Mouse (Mus musculus) spleen, postnatal 14 days (tissue): ENCODE measurements around the gene Sae1.

Experiments
- DNase-seq, 2 experiments: peaks; one replicate each; pipeline ENCODE4 v3.0.0; 2021 to 2022; ENCODE audit warnings: low spot score in 2 of 2

The Sae1 gene

GRCm38 (mm10) chr7:16387160-16388041, at the start of gene Sae1:
TSS of gene Sae1 (minus strand) at chr7:16387806.
- DNase-seq, result peak; percentile 91 to 93

- DNase-seq, result no peak
Measured at GRCm38 (mm10) chr7:16435088-16435487, 47.5 kb upstream of the Sae1 start.

GRCm38 (mm10) chr7:16433352-16433971, 45.9 kb upstream of the Sae1 start:
- DNase-seq, result no peak

GRCm38 (mm10) chr7:16426129-16426729, 38.6 kb upstream of the Sae1 start:
- peak; percentile 68 to 79 for DNase-seq

- DNase-seq, result no peak
Measured at GRCm38 (mm10) chr7:16425721-16426120, 38.1 kb upstream of the Sae1 start.

GRCm38 (mm10) chr7:16423731-16424130, 36.1 kb upstream of the Sae1 start:
- DNase-seq, result no peak

GRCm38 (mm10) chr7:16422222-16422856, 34.7 kb upstream of the Sae1 start:
- no peak for DNase-seq

- no peak for DNase-seq
Measured at GRCm38 (mm10) chr7:16420493-16421118, 33.0 kb upstream of the Sae1 start.

GRCm38 (mm10) chr7:16418713-16419112, 31.1 kb upstream of the Sae1 start:
- no peak for DNase-seq

GRCm38 (mm10) chr7:16417141-16417771, 29.6 kb upstream of the Sae1 start:
- DNase-seq, result no peak

- DNase-seq, result no peak
Measured at GRCm38 (mm10) chr7:16415426-16415825, 27.8 kb upstream of the Sae1 start.

GRCm38 (mm10) chr7:16412930-16413329, 25.3 kb upstream of the Sae1 start:
- DNase-seq, result no peak

GRCm38 (mm10) chr7:16412220-16412896, 24.8 kb upstream of the Sae1 start:
- no peak for DNase-seq

GRCm38 (mm10) chr7:16411100-16411499, 23.5 kb upstream of the Sae1 start:
- DNase-seq, result no peak

- no peak for DNase-seq
Measured at GRCm38 (mm10) chr7:16406978-16407377, 19.4 kb upstream of the Sae1 start.

GRCm38 (mm10) chr7:16405516-16406351, 18.1 kb upstream of the Sae1 start:
- DNase-seq, result peak; percentile 30 to 37

GRCm38 (mm10) chr7:16405073-16405455, 17.5 kb upstream of the Sae1 start:
- DNase-seq, result peak in 1 of 2 experiments; percentile 26

- no peak for DNase-seq
Measured at GRCm38 (mm10) chr7:16404315-16405072, 16.9 kb upstream of the Sae1 start.
